Mouse (Mus musculus): ENCODE measurements at regions not wholly inside any gene's neighbourhood (a gene's known extent, or its start where the extent isn't known, plus 50 kb on each side); places are given as distances from the start of the nearest gene placed in this dataset.

GRCm38 (mm10) chr8:96174996-96175395, 286.6 kb upstream of the Got2 start:
- TF ChIP-seq ZC3H11A (IDR thresholded peaks at IDR 0.05; ENCODE audit: borderline replicate concordance, low read depth, low read length), result no peak
- no peak for TF ChIP-seq CHD2 (IDR thresholded peaks at IDR 0.05; ENCODE audit: low read depth, low read length)
- TF ChIP-seq MAFK (IDR thresholded peaks at IDR 0.05; ENCODE audit: insufficient read depth, low read depth, low read length), result no peak
- TF ChIP-seq ZNF384 (IDR thresholded peaks at IDR 0.05; ENCODE audit: low read depth, low read length), result no peak
- TF ChIP-seq HCFC1 (IDR thresholded peaks at IDR 0.05; ENCODE audit: borderline replicate concordance, insufficient read depth, low read length), result no peak
- Histone ChIP-seq H3K36me3 (ENCODE audit: control insufficient read depth, insufficient read depth, low read length, poor library complexity, severe bottlenecking) (no peaks in the 10 kb centered on the region), H3K9ac (ENCODE audit: insufficient read depth, low read depth, low read length, poor library complexity, severe bottlenecking) (no peak overlapping the region), H3K4me1 (ENCODE audit: control insufficient read depth in 2 of 2, insufficient read depth in 2 of 2, low read length in 2 of 2, poor library complexity in 1 of 2) (no peaks in the 10 kb centered on the region), H3K9me3 (ENCODE audit: control insufficient read depth, insufficient read depth, low read depth, low read length) (no peaks in the 10 kb centered on the region), H3K4me3 (ENCODE audit: insufficient read depth in 1 of 2, low read depth in 1 of 2, low read length in 2 of 2, poor library complexity in 1 of 2, severe bottlenecking in 1 of 2) (no peak overlapping the region), H3K27ac (ENCODE audit: insufficient read depth, low read depth, low read length, poor library complexity, severe bottlenecking) (no peak overlapping the region)
- no peak for DNase-seq (ENCODE audit: low read depth, low spot score)
- in situ Hi-C loops (cut with MboI; ENCODE audit: low sequenced_read_pairs in 2 of 2, unreplicated experiment in 2 of 2), result no loop called here

DNA sequence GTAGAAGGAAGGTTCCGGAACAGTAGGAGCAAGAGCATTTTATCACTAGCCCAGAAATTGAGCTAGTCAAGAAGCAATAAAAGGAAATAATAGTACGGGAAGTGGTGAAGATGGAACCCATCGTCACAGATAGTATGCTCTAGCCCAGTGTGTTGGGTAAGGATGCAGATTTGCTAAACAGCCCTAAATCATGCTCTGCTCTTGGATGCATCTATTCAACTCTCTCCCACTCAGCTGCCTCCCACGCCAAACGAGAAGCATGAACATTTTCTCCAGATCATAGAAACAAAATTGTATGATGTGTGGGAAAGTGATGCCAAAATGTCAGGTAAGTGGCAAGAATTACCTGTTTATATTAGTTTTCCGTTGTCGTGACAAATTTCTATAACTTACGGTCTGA, 276.6 kb upstream of the Got2 start:
- Histone ChIP-seq H3K4me1 (ENCODE audit: control insufficient read depth in 2 of 2, insufficient read depth in 2 of 2, low read length in 2 of 2, poor library complexity in 1 of 2) (no peaks in the 10 kb centered on the region), H3K36me3 (ENCODE audit: control insufficient read depth, insufficient read depth, low read length, poor library complexity, severe bottlenecking) (no peaks in the 10 kb centered on the region), H3K9me3 (ENCODE audit: control insufficient read depth, insufficient read depth, low read depth, low read length) (no peaks in the 10 kb centered on the region), H3K27ac (ENCODE audit: insufficient read depth, low read depth, low read length, poor library complexity, severe bottlenecking) (no peak overlapping the region), H3K9ac (ENCODE audit: insufficient read depth, low read depth, low read length, poor library complexity, severe bottlenecking) (no peak overlapping the region), H3K4me3 (ENCODE audit: insufficient read depth in 1 of 2, low read depth in 1 of 2, low read length in 2 of 2, poor library complexity in 1 of 2, severe bottlenecking in 1 of 2) (no peak overlapping the region)
- in situ Hi-C loops (cut with MboI; ENCODE audit: low sequenced_read_pairs in 2 of 2, unreplicated experiment in 2 of 2), result no loop called here
- TF ChIP-seq HCFC1 (IDR thresholded peaks at IDR 0.05; ENCODE audit: borderline replicate concordance, insufficient read depth, low read length) (no peak), ZNF384 (IDR thresholded peaks at IDR 0.05; ENCODE audit: low read depth, low read length) (no peak), MAFK (IDR thresholded peaks at IDR 0.05; ENCODE audit: insufficient read depth, low read depth, low read length) (no peak), CHD2 (IDR thresholded peaks at IDR 0.05; ENCODE audit: low read depth, low read length) (no peak), ZC3H11A (IDR thresholded peaks at IDR 0.05; ENCODE audit: borderline replicate concordance, low read depth, low read length) (no peak)
- DNase-seq (ENCODE audit: low read depth, low spot score), result no peak

GRCm38 (mm10) chr8:96159899-96160298, 271.6 kb upstream of the Got2 start:
- no peak for DNase-seq (ENCODE audit: low read depth, low spot score)
- no peak overlapping the region for H3K27ac ChIP-seq (ENCODE audit: insufficient read depth, low read depth, low read length, poor library complexity, severe bottlenecking)
- in situ Hi-C loops (cut with MboI; ENCODE audit: low sequenced_read_pairs in 2 of 2, unreplicated experiment in 2 of 2), result no loop called here
- H3K4me3 ChIP-seq (ENCODE audit: insufficient read depth in 1 of 2, low read depth in 1 of 2, low read length in 2 of 2, poor library complexity in 1 of 2, severe bottlenecking in 1 of 2), result no peak overlapping the region
- TF ChIP-seq ZC3H11A (IDR thresholded peaks at IDR 0.05; ENCODE audit: borderline replicate concordance, low read depth, low read length) (no peak), MAFK (IDR thresholded peaks at IDR 0.05; ENCODE audit: insufficient read depth, low read depth, low read length) (no peak), CHD2 (IDR thresholded peaks at IDR 0.05; ENCODE audit: low read depth, low read length) (no peak), HCFC1 (IDR thresholded peaks at IDR 0.05; ENCODE audit: borderline replicate concordance, insufficient read depth, low read length) (no peak)
- H3K9ac ChIP-seq (ENCODE audit: insufficient read depth, low read depth, low read length, poor library complexity, severe bottlenecking), result no peak overlapping the region
- H3K36me3 ChIP-seq (ENCODE audit: control insufficient read depth, insufficient read depth, low read length, poor library complexity, severe bottlenecking), result no peaks in the 10 kb centered on the region
- H3K4me1 ChIP-seq (ENCODE audit: control insufficient read depth in 2 of 2, insufficient read depth in 2 of 2, low read length in 2 of 2, poor library complexity in 1 of 2), result no peaks in the 10 kb centered on the region
- no peaks in the 10 kb centered on the region for H3K9me3 ChIP-seq (ENCODE audit: control insufficient read depth, insufficient read depth, low read depth, low read length)

DNA sequence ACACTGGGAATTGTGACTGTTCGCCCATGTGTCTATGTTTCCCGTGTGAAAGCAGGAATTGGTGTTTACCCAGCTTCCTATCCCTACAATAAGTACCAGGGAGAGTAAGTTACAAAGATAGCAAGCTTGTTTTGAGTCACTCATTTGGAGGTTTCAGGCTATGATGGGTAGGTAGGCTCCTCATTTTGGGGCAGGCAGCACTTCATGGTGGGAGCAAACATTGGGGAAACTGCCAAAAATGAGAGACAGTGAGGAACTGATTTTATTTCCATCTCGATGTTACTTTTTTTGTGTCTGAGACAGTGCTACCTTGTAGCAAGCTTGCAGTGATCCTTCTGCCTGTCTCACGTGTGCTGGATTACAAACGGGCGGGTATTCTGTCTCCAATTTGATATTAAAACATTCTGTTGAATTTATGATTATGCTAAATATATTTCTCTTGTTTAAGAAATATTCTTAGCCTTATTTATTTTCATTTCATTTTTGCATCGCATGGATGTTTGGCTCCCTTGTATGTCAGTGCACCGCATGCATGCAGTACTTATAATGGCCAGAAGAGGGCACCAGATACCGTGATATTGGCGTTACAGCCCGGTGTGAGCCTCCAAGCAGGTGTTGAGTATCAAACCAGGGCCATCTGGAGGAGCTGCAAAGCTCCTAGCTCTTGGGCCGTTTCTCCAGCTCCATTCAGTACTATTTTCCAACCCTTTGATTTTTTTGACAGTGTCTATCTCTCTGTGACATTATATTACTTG, 264.3 kb upstream of the Got2 start:
- Histone ChIP-seq H3K4me3 (ENCODE audit: insufficient read depth in 1 of 2, low read depth in 1 of 2, low read length in 2 of 2, poor library complexity in 1 of 2, severe bottlenecking in 1 of 2) (no peak overlapping the region), H3K4me1 (ENCODE audit: control insufficient read depth in 2 of 2, insufficient read depth in 2 of 2, low read length in 2 of 2, poor library complexity in 1 of 2) (no peaks in the 10 kb centered on the region), H3K27ac (ENCODE audit: insufficient read depth, low read depth, low read length, poor library complexity, severe bottlenecking) (no peak overlapping the region), H3K9me3 (ENCODE audit: control insufficient read depth, insufficient read depth, low read depth, low read length) (no peaks in the 10 kb centered on the region), H3K9ac (ENCODE audit: insufficient read depth, low read depth, low read length, poor library complexity, severe bottlenecking) (no peak overlapping the region), H3K36me3 (ENCODE audit: control insufficient read depth, insufficient read depth, low read length, poor library complexity, severe bottlenecking) (no peaks in the 10 kb centered on the region)
- in situ Hi-C loops (cut with MboI; ENCODE audit: low sequenced_read_pairs in 2 of 2, unreplicated experiment in 2 of 2), result no loop called here
- peak; percentile 46 for DNase-seq (ENCODE audit: low read depth, low spot score)
- TF ChIP-seq ZNF384 (IDR thresholded peaks at IDR 0.05; ENCODE audit: low read depth, low read length), result no peak
- peak; percentile 91 for TF ChIP-seq ZC3H11A (IDR thresholded peaks at IDR 0.05; ENCODE audit: borderline replicate concordance, low read depth, low read length)
- no peak for TF ChIP-seq HCFC1 (IDR thresholded peaks at IDR 0.05; ENCODE audit: borderline replicate concordance, insufficient read depth, low read length)
- TF ChIP-seq CHD2 (IDR thresholded peaks at IDR 0.05; ENCODE audit: low read depth, low read length), result no peak
- TF ChIP-seq MAFK (IDR thresholded peaks at IDR 0.05; ENCODE audit: insufficient read depth, low read depth, low read length), result no peak

Measured in ES-E14 (cell line).